Mouse (Mus musculus) layer of hippocampus, adult 6 months (tissue): ENCODE data around the gene Rab3il1. TPM values are rescaled to one million over a fixed set of nuclear protein-coding genes. Genes with fewer than 3 reads are reported as not detected.

ENCODE experiments used
- long read RNA-seq, 2 experiments: library from polyadenylated mRNA; unstranded; transcript quantifications; one replicate each; pipeline ENCODE4 v2.0.0; 2019 to 2020
- polyA plus RNA-seq: library from polyadenylated mRNA; unstranded; fragments of <200 nt; fragmentation: Nextera tagmentation; gene quantifications from 2 replicates; pipeline ENCODE4 v1.2.3, GENCODE M21; 2021

The Rab3il1 gene
- polyA plus RNA-seq = 6.8 and 7.4 TPM in 2 replicates
- long read RNA-seq, experiment 1, full-length matches to known transcripts = 18 of 22 reads
- long read RNA-seq, experiment 1, partial matches to known transcripts = 4 of 22 reads
- long read RNA-seq, experiment 1, other reads (novel, unspliced or antisense) = 0 of 22 reads
- long read RNA-seq, experiment 2, full-length matches to known transcripts = 39 of 49 reads
- long read RNA-seq, experiment 2, partial matches to known transcripts = 1 of 49 reads
- long read RNA-seq, experiment 2, other reads (novel, unspliced or antisense) = 9 of 49 reads

GRCm38 (mm10) chr19:10001206-10001969 is at the start of gene Rab3il1, which contains the start of gene Best1:
Gene Rab3il1 (plus strand): TSS chr19:10001669.
Gene Best1 (minus strand): TSS chr19:10001633.

GRCm38 (mm10) chr19:9980258-9980657 is 21.2 kb upstream of the Rab3il1 start, which contains the start of gene Fth1:
Gene Fth1 (plus strand): TSS chr19:9980598.

GRCm38 (mm10) chr19:10041388-10042148 is 40.1 kb downstream of the Rab3il1 start, which contains the start of gene Fads3:
Gene Fads3 (plus strand): TSS chr19:10041569.

Other genes with a start within 250 kb of the Rab3il1 start
- not detected in 2 replicates for gene Scgb2a2, start 154.1 kb upstream of the Rab3il1 start, polyA plus RNA-seq
- gene Incenp, start 102.1 kb upstream of the Rab3il1 start, polyA plus RNA-seq = 5.6 and 8.8 TPM in 2 replicates
- gene Fth1, start 21.1 kb upstream of the Rab3il1 start, polyA plus RNA-seq = 14,679 and 14,882 TPM in 2 replicates
- 1.3 and 1.9 TPM in 2 replicates for gene Best1, start within 50 bp of the Rab3il1 start, polyA plus RNA-seq
- gene Fads3, start 39.9 kb downstream of the Rab3il1 start, polyA plus RNA-seq = 4.2 and 4.3 TPM in 2 replicates
- 108 and 110 TPM in 2 replicates for gene Fads2, start 100.1 kb downstream of the Rab3il1 start, polyA plus RNA-seq
- gene Fads1, start 181.2 kb downstream of the Rab3il1 start, polyA plus RNA-seq = 172 and 267 TPM in 2 replicates
- 396 and 409 TPM in 2 replicates for gene Tmem258, start 202.3 kb downstream of the Rab3il1 start, polyA plus RNA-seq
- gene Fen1, start 202.5 kb downstream of the Rab3il1 start, polyA plus RNA-seq = 16.9 and 19.4 TPM in 2 replicates
- gene Myrf, start 239.1 kb downstream of the Rab3il1 start, polyA plus RNA-seq = 2.9 and 3.1 TPM in 2 replicates